Mouse (Mus musculus) heart, postnatal 0 days (tissue): ENCODE data around the gene Enkd1.

Experiments
- CTCF ChIP-seq: IDR thresholded peaks from 2 replicates; pipeline ENCODE4 v1.5.1; 2016; ENCODE audit warnings: antibody characterized with exemption, control low read depth, low read depth
- EP300 ChIP-seq: IDR thresholded peaks from 2 replicates; pipeline ENCODE4 v1.6.1; 2016; ENCODE audit warnings: antibody characterized with exemption, low read depth

DNA sequence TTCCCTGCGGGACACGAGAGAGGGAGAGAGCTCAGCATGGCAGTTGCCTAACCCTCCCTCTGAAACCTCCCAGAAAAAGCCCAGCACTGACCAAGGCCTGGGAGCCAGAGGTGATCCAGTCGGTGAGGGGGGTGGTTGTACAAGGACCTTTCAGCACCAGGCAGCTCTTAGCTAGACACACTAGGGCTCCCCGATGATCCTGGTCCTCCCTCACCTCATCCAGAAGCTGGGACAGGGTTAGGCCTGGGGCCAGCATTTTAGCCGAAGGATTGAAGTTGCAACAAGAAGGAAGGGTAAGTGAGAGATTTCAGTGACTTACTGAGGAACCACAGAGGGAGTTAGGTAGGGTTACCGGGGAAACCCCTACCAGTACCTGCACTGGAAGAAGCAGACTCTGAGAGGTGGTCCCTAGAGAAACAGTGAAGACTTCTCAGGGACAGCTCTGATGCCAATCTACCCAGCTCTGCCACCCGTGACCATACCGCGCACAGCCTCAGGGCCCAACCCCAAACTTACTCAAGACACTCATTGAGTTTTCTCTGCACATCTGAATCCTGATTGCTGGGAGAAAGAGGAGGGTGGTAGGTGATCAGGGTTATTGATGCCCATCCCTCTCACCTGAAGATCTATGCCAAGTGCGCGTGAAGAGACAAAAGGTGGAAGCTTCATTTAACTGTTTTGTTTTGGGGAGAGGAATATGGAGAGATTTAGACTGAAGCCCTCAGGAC, 8.4 kb downstream of the Enkd1 start:
- TF ChIP-seq CTCF, result no peak
- no peak for TF ChIP-seq EP300
